Mouse (Mus musculus): ENCODE measurements around the gene Ube2z.

Ube2z gene

GRCm38 (mm10) chr11:96065215-96065911 is at the start of gene Ube2z:
Gene Ube2z, minus strand, starts transcription at chr11:96065388.
- peak; percentile 91 for DNase-seq (ENCODE audit: low read depth, low spot score)

- peak; percentile 88 for DNase-seq (ENCODE audit: low read depth, low spot score)
Measured at GRCm38 (mm10) chr11:96114077-96114476, 48.9 kb upstream of the Ube2z start.

- DNase-seq (ENCODE audit: low read depth, low spot score) = peak; percentile 97
Measured at GRCm38 (mm10) chr11:96111751-96112150, 46.6 kb upstream of the Ube2z start, which contains the start of gene Calcoco2. Gene Calcoco2, minus strand, starts transcription at chr11:96111964.

- DNase-seq (ENCODE audit: low read depth, low spot score) = peak; percentile 80
Measured at GRCm38 (mm10) chr11:96110950-96111349, 45.8 kb upstream of the Ube2z start.

- no peak for DNase-seq (ENCODE audit: low read depth, low spot score)
Measured at GRCm38 (mm10) chr11:96108376-96108775, 43.2 kb upstream of the Ube2z start.

GRCm38 (mm10) chr11:96093361-96093760 is 28.2 kb upstream of the Ube2z start:
- peak; percentile 67 for DNase-seq (ENCODE audit: low read depth, low spot score)

GRCm38 (mm10) chr11:96092674-96093291 is 27.6 kb upstream of the Ube2z start:
- no peak for DNase-seq (ENCODE audit: low read depth, low spot score)

GRCm38 (mm10) chr11:96091073-96091472 is 25.9 kb upstream of the Ube2z start:
- DNase-seq (ENCODE audit: low read depth, low spot score) = peak; percentile 59

GRCm38 (mm10) chr11:96087981-96088380 is 22.8 kb upstream of the Ube2z start:
- DNase-seq (ENCODE audit: low read depth, low spot score) = peak; percentile 69

GRCm38 (mm10) chr11:96082682-96083081 is 17.5 kb upstream of the Ube2z start:
- DNase-seq (ENCODE audit: low read depth, low spot score) = no peak

GRCm38 (mm10) chr11:96080736-96081135 is 15.5 kb upstream of the Ube2z start:
- DNase-seq (ENCODE audit: low read depth, low spot score) = peak; percentile 45

- no peak for DNase-seq (ENCODE audit: low read depth, low spot score)
Measured at GRCm38 (mm10) chr11:96076221-96077105, 11.3 kb upstream of the Ube2z start.

GRCm38 (mm10) chr11:96075509-96076220 is 10.5 kb upstream of the Ube2z start, which contains the start of gene Atp5g1:
Gene Atp5g1, minus strand, starts transcription at chr11:96075670.
- peak; percentile 100 for DNase-seq (ENCODE audit: low read depth, low spot score)

- no peak for DNase-seq (ENCODE audit: low read depth, low spot score)
Measured at GRCm38 (mm10) chr11:96075177-96075508, 10.0 kb upstream of the Ube2z start.

- no peak for DNase-seq (ENCODE audit: low read depth, low spot score)
Measured at GRCm38 (mm10) chr11:96074351-96075176, 9.4 kb upstream of the Ube2z start.

- DNase-seq (ENCODE audit: low read depth, low spot score) = no peak
Measured at GRCm38 (mm10) chr11:96073295-96073993, 8.3 kb upstream of the Ube2z start.

- no peak for DNase-seq (ENCODE audit: low read depth, low spot score)
Measured at GRCm38 (mm10) chr11:96071013-96071412, 5.8 kb upstream of the Ube2z start.

GRCm38 (mm10) chr11:96070353-96070752 is 5.2 kb upstream of the Ube2z start:
- DNase-seq (ENCODE audit: low read depth, low spot score) = no peak

- DNase-seq (ENCODE audit: low read depth, low spot score) = no peak
Measured at GRCm38 (mm10) chr11:96068231-96068630, 3.0 kb upstream of the Ube2z start.
